Mouse (Mus musculus): ENCODE results near the gene Grid2ip.

DNA sequence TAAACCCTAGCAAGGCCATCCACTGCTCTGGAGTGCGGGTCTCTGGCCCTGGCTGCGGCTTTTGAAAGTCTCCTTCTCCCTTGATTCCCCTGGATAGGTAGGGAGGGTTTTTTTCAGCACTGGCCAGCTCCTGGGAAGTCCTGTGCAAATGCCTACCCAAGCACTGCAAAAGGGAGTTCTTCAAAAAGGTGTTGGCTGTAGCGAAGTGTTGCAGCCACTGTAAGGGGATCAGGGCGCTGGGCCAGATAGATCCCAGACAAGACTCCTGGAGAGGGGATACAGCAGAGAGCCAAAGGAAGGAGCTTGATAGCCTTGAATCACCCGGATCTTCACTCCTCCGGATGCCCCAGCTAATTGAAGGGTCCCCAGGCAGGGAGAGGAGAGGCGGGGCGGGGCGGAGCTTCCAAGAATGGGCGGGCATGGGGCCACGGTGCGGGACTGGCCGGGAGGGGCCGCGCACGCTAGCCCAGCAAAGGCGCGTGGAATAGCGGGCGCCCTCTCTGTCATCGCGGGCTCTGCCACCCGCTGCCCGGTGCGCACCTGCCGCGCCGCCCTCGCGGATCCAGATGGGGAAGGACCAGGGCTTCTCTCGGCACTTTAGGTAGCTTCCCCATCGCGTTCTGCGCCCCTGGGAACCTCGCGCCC, 12.6 kb downstream of the Grid2ip start:
- TF ChIP-seq CTCF (IDR thresholded peaks at IDR 0.05; ENCODE audit: insufficient read depth, low read length) (no peak), POLR2A (IDR thresholded peaks at IDR 0.05; ENCODE audit: borderline replicate concordance, extremely low read depth, low read depth, low read length) (no peak)
